Mouse (Mus musculus) left cerebral cortex, postnatal 14 days (tissue): ENCODE measurements around the gene Gif. TPM values are rescaled to one million over a fixed set of nuclear protein-coding genes. Genes with fewer than 3 reads are reported as not detected.

Experiments
- DNase-seq, 2 experiments: peaks; one replicate each; pipeline ENCODE4 v3.0.0; 2021 to 2022; ENCODE audit warnings: low spot score in 2 of 2, mixed read lengths in 1 of 2
- intact Hi-C: fragments of 180-260 bp; cut with DNase I; formaldehyde crosslinking; loops from one replicate; pipeline ENCODE4 v1.15.1; 2025
- total RNA-seq, 2 experiments: library from RNA; stranded (reverse); gene quantifications; 2 replicates each; pipeline ENCODE4 v1.2.3; 2021

Gene Gif
- total RNA-seq, 2 experiments from 2014 or later = not detected

- intact Hi-C loops = no loop called here
- DNase-seq = no peak
These were observed 44.5 kb downstream of the Gif start for GRCm38 (mm10) chr19:11791825-11792224.

GRCm38 (mm10) chr19:11793741-11794359 lies 46.5 kb downstream of the Gif start:
- DNase-seq = no peak
- intact Hi-C loops = no loop called here

- DNase-seq = no peak
- intact Hi-C loops = no loop called here
These were observed 47.1 kb downstream of the Gif start for GRCm38 (mm10) chr19:11794447-11794846.

- DNase-seq = no peak
- intact Hi-C loops = no loop called here
These were observed 53.4 kb downstream of the Gif start for GRCm38 (mm10) chr19:11800531-11801315.

GRCm38 (mm10) chr19:11804423-11804822 lies 57.1 kb downstream of the Gif start:
- intact Hi-C loops = no loop called here
- DNase-seq = no peak

- DNase-seq = no peak
- intact Hi-C loops = no loop called here
These were observed 59.9 kb downstream of the Gif start for GRCm38 (mm10) chr19:11807251-11807650.

- intact Hi-C loops = no loop called here
- no peak for DNase-seq
These were observed 60.5 kb downstream of the Gif start for GRCm38 (mm10) chr19:11807822-11808221.

- intact Hi-C loops = no loop called here
- DNase-seq = no peak
These were observed 61.1 kb downstream of the Gif start for GRCm38 (mm10) chr19:11808452-11808851.

- intact Hi-C loops = no loop called here
- DNase-seq = no peak
These were observed 62.8 kb downstream of the Gif start for GRCm38 (mm10) chr19:11810003-11810758.

GRCm38 (mm10) chr19:11810856-11811255 lies 63.5 kb downstream of the Gif start:
- no peak for DNase-seq
- intact Hi-C loops = no loop called here

GRCm38 (mm10) chr19:11811688-11812365 lies 64.5 kb downstream of the Gif start:
- intact Hi-C loops = no loop called here
- no peak for DNase-seq

Other genes starting within 250 kb of the Gif start
- 1 to 10 TPM; 1.2 to 4.3 TPM for gene Ms4a6b, start 231.0 kb upstream of the Gif start, total RNA-seq
- not detected for gene Ms4a4d, start 210.8 kb upstream of the Gif start, total RNA-seq
- under 1 TPM; 0.87 to 0.99 TPM for gene Ms4a6d, start 142.7 kb upstream of the Gif start, total RNA-seq
- gene Ms4a2, start 123.8 kb upstream of the Gif start, total RNA-seq = not detected
- not detected for gene Ms4a3, start 106.7 kb upstream of the Gif start, total RNA-seq
- not detected for gene Oosp2, start 87.0 kb upstream of the Gif start, total RNA-seq
- not detected for gene Oosp1, start 56.4 kb upstream of the Gif start, total RNA-seq
- gene Oosp3, start 50.5 kb upstream of the Gif start, total RNA-seq = not detected
- 10 to 100 TPM; 40.1 to 43.7 TPM for gene Mrpl16, start 22.8 kb downstream of the Gif start, total RNA-seq
- 10 to 100 TPM; 18.0 to 20.0 TPM for gene Stx3, start 71.8 kb downstream of the Gif start, total RNA-seq
- gene Olfr1417, start 91.7 kb downstream of the Gif start, total RNA-seq = not detected
- not detected for gene Olfr1418, start 113.5 kb downstream of the Gif start, total RNA-seq
- not detected for gene Olfr1419, start 127.6 kb downstream of the Gif start, total RNA-seq
- gene Olfr1420, start 139.0 kb downstream of the Gif start, total RNA-seq = not detected
- gene Patl1, start 164.8 kb downstream of the Gif start, total RNA-seq = 10 to 100 TPM; 17.7 to 19.8 TPM
- gene Osbp, start 218.4 kb downstream of the Gif start, total RNA-seq = 10 to 100 TPM; 57.0 to 60.3 TPM